ENCODE assay signal across 12 mouse cellular contexts in the genomic region with DNA sequence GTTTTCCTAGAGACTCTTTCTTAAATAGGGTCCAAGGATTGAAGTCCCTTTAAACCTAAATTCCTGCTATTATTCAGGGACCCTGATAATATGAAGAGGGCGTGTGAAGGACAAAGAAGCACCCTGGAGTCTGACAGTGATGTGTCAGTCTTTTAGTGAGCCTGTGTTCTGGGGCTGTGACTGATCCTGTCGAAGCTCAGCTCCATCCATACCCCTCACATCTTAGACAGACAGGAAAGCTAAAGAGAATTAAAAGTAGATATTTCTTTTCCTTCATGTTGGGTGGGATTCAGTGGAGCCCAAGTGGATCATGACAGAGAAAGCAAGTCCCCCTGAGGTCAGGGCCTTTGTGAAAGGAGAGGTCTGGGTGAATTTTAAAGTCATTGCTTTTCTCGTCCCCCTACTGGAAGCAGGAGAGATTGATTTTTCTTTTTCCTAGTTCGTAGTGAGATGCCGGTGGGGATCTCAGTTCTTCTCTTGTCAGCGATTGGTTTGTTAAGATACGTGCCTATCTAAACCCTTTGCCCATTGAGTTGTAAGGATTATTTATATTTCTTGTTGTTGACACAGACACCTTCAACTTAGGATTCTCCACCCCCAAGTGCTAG. TPM values are rescaled to one million over a fixed set of nuclear protein-coding genes. Genes with fewer than 3 reads are reported as not detected.
DNase-seq lines count a peak whose midpoint lies in the region; ATAC-seq lines count a peak whose summit lies in the region.
"Had no signal": no experiment of that assay in that cellular context is flagged by ENCODE, and none has a peak within 500 bp of the region (broad histone marks: within the 10 kb centered on the region; RNA-seq: fewer than 3 reads in every experiment).

No protein-coding gene starts in this region.

- H3K9me3 ChIP-seq in hindbrain, embryonic 11.5 days (ENCODE audit: control insufficient read depth, low read length) = no peaks in the 10 kb centered on the region
- H3K9me3 ChIP-seq in hindbrain, embryonic 16.5 days (ENCODE audit: control insufficient read depth, low read length) = no peaks in the 10 kb centered on the region
- H3K9me3 ChIP-seq in midbrain, embryonic 10.5 days (replicated peaks) = no peaks in the 10 kb centered on the region
- H3K9me3 ChIP-seq in midbrain, embryonic 16.5 days (replicated peaks; ENCODE audit: control insufficient read depth, low read length, poor library complexity, severe bottlenecking) = no peaks in the 10 kb centered on the region
- H3K9me3 ChIP-seq: midbrain, embryonic 12.5 days had no signal

- H3K4me3 ChIP-seq in hindbrain, embryonic 11.5 days (ENCODE audit: low read depth, low read length) = no peak overlapping the region
- H3K4me3 ChIP-seq in hindbrain, embryonic 16.5 days (ENCODE audit: low read length) = no peak overlapping the region
- H3K4me3 ChIP-seq in midbrain, embryonic 10.5 days = no peak overlapping the region
- H3K4me3 ChIP-seq in midbrain, embryonic 16.5 days (ENCODE audit: low read depth, low read length) = no peak overlapping the region
- H3K4me3 ChIP-seq: midbrain, embryonic 12.5 days had no signal

- H3K9ac ChIP-seq in hindbrain, embryonic 11.5 days (ENCODE audit: low read depth, low read length) = no peak overlapping the region
- H3K9ac ChIP-seq in hindbrain, embryonic 16.5 days (ENCODE audit: low read depth, low read length) = no peak overlapping the region
- no peak overlapping the region for H3K9ac ChIP-seq in midbrain, embryonic 16.5 days (ENCODE audit: low read depth, low read length)
- H3K9ac ChIP-seq: midbrain, embryonic 12.5 days had no signal

- no peak overlapping the region for H3K4me2 ChIP-seq in hindbrain, embryonic 11.5 days (replicated peaks; ENCODE audit: low read depth, low read length)
- H3K4me2 ChIP-seq in hindbrain, embryonic 16.5 days (ENCODE audit: low read length) = no peak overlapping the region
- no peak overlapping the region for H3K4me2 ChIP-seq in midbrain, embryonic 16.5 days (ENCODE audit: low read length)
- H3K4me2 ChIP-seq: midbrain, embryonic 12.5 days had no signal

- H3K27ac ChIP-seq in hindbrain, embryonic 11.5 days (ENCODE audit: low read depth, low read length) = no peak overlapping the region
- no peak overlapping the region for H3K27ac ChIP-seq in hindbrain, embryonic 16.5 days (ENCODE audit: low read depth, low read length)
- H3K27ac ChIP-seq in midbrain, embryonic 10.5 days (replicated peaks) = no peak overlapping the region
- H3K27ac ChIP-seq in midbrain, embryonic 16.5 days (ENCODE audit: low read length) = no peak overlapping the region
- H3K27ac ChIP-seq: midbrain, embryonic 12.5 days had no signal

- no peaks in the 10 kb centered on the region for H3K36me3 ChIP-seq in hindbrain, embryonic 11.5 days (ENCODE audit: control insufficient read depth, insufficient read depth, low read length)
- H3K36me3 ChIP-seq in hindbrain, embryonic 16.5 days (ENCODE audit: control insufficient read depth, insufficient read depth, low read length) = no peaks in the 10 kb centered on the region
- no peaks in the 10 kb centered on the region for H3K36me3 ChIP-seq in midbrain, embryonic 10.5 days
- H3K36me3 ChIP-seq in midbrain, embryonic 16.5 days (ENCODE audit: control insufficient read depth, insufficient read depth, low read length) = no peaks in the 10 kb centered on the region
- H3K36me3 ChIP-seq: midbrain, embryonic 12.5 days had no signal

- no peak for DNase-seq in hindbrain, embryonic 11.5 days (ENCODE audit: low spot score)
- peak; percentile 26 for DNase-seq in midbrain, embryonic 10.5 days (ENCODE audit: low spot score)
- DNase-seq in retina, postnatal 1 day = peak; percentile 27
- DNase-seq in ovary, adult 18-20 months (ENCODE audit: low spot score) = no peak
- DNase-seq in right cerebral cortex, adult 18-20 months = no peak
- DNase-seq: cerebellum, adult 9-11 months; lung, adult 18-20 months had no signal

- peak; percentile 27; the same call in 1 of the 2 replicates for ATAC-seq in hindbrain, embryonic 11.5 days (ENCODE audit: low FRiP score)
- ATAC-seq in hindbrain, embryonic 16.5 days = no peak
- ATAC-seq in midbrain, embryonic 16.5 days = no peak
- peak; percentile 65 to 71; a peak in 2 of 4 replicates for ATAC-seq in hematopoietic stem cell, adult 5-6 weeks (replicated peaks in 1 of 2; ENCODE audit: insufficient read depth in 1 of 2, low FRiP score in 2 of 2, low TSS enrichment in 1 of 2, low read depth in 1 of 2, poor library complexity in 2 of 2, severe bottlenecking in 2 of 2)
- ATAC-seq: forebrain, embryonic 16.5 days had no signal

- H3K4me1 ChIP-seq in hindbrain, embryonic 11.5 days (replicated peaks; ENCODE audit: control insufficient read depth, insufficient read depth, low read length) = no peaks in the 10 kb centered on the region
- no peaks in the 10 kb centered on the region for H3K4me1 ChIP-seq in hindbrain, embryonic 16.5 days (ENCODE audit: control insufficient read depth, insufficient read depth, low read depth, low read length)
- H3K4me1 ChIP-seq in midbrain, embryonic 10.5 days = peaks cover 18% of the 10 kb centered on the region
- no peaks in the 10 kb centered on the region for H3K4me1 ChIP-seq in midbrain, embryonic 16.5 days (ENCODE audit: control insufficient read depth, insufficient read depth, low read length)
- H3K4me1 ChIP-seq: midbrain, embryonic 12.5 days had no signal

- H3K27me3 ChIP-seq in hindbrain, embryonic 11.5 days (ENCODE audit: control insufficient read depth, insufficient read depth, low read length) = no peaks in the 10 kb centered on the region
- no peaks in the 10 kb centered on the region for H3K27me3 ChIP-seq in hindbrain, embryonic 16.5 days (replicated peaks; ENCODE audit: control insufficient read depth, insufficient read depth, low read length)
- peaks cover 16% of the 10 kb centered on the region for H3K27me3 ChIP-seq in midbrain, embryonic 10.5 days (ENCODE audit: low read depth, poor library complexity, severe bottlenecking)
- no peaks in the 10 kb centered on the region for H3K27me3 ChIP-seq in midbrain, embryonic 16.5 days (ENCODE audit: control insufficient read depth, insufficient read depth, low read depth, low read length)
- H3K27me3 ChIP-seq: midbrain, embryonic 12.5 days had no signal

- WGBS in hindbrain, embryonic 11.5 days = 14% methylated on average over 7 of the region's 7 CpGs
- 11% methylated on average over 7 of the region's 7 CpGs for WGBS in hindbrain, embryonic 16.5 days
- WGBS in midbrain, embryonic 10.5 days = 14% methylated on average over 7 of the region's 7 CpGs
- WGBS in midbrain, embryonic 16.5 days = 7% methylated on average over 7 of the region's 7 CpGs

RNA-seq across cellular contexts. Expression of a gene that starts 8.4 kb away (rescaled TPM):
- 15.0 and 17.7 TPM in 2 replicates for polyA plus RNA-seq in hindbrain, embryonic 11.5 days (2014; fragmentation: Nextera tagmentation; extraction: Ambion mirVana)
- 9.8 and 12.3 TPM in 2 replicates for polyA plus RNA-seq in hindbrain, embryonic 16.5 days (2015; fragmentation: Nextera tagmentation; extraction: Ambion mirVana)
- polyA plus RNA-seq in midbrain, embryonic 10.5 days (2016; fragmentation: Nextera tagmentation; extraction: Ambion mirVana) = 6.7 and 10.1 TPM in 2 replicates
- polyA plus RNA-seq in midbrain, embryonic 16.5 days (2015; fragmentation: Nextera tagmentation; extraction: Ambion mirVana) = 12.5 and 14.3 TPM in 2 replicates
- not detected in 2 replicates for total RNA-seq in hematopoietic stem cell, adult 5-6 weeks (2017)

RNA-seq across cellular contexts. Expression of a gene that starts 15.0 kb away (rescaled TPM):
- 274 and 290 TPM in 2 replicates for polyA plus RNA-seq in hindbrain, embryonic 11.5 days (2014; fragmentation: Nextera tagmentation; extraction: Ambion mirVana)
- polyA plus RNA-seq in hindbrain, embryonic 16.5 days (2015; fragmentation: Nextera tagmentation; extraction: Ambion mirVana) = 204 and 208 TPM in 2 replicates
- polyA plus RNA-seq in midbrain, embryonic 10.5 days (2016; fragmentation: Nextera tagmentation; extraction: Ambion mirVana) = 293 and 320 TPM in 2 replicates
- polyA plus RNA-seq in midbrain, embryonic 16.5 days (2015; fragmentation: Nextera tagmentation; extraction: Ambion mirVana) = 160 TPM in 2 replicates
- total RNA-seq in hematopoietic stem cell, adult 5-6 weeks (2017) = 43.5 and 55.5 TPM in 2 replicates

RNA-seq across cellular contexts. Expression of a gene that starts 43.8 kb away (rescaled TPM):
- 43.3 and 51.5 TPM in 2 replicates for polyA plus RNA-seq in hindbrain, embryonic 11.5 days (2014; fragmentation: Nextera tagmentation; extraction: Ambion mirVana)
- polyA plus RNA-seq in hindbrain, embryonic 16.5 days (2015; fragmentation: Nextera tagmentation; extraction: Ambion mirVana) = 56.1 and 58.1 TPM in 2 replicates
- polyA plus RNA-seq in midbrain, embryonic 10.5 days (2016; fragmentation: Nextera tagmentation; extraction: Ambion mirVana) = 66.1 and 66.9 TPM in 2 replicates
- 32.1 and 38.6 TPM in 2 replicates for polyA plus RNA-seq in midbrain, embryonic 16.5 days (2015; fragmentation: Nextera tagmentation; extraction: Ambion mirVana)
- 22.1 and 27.4 TPM in 2 replicates for total RNA-seq in hematopoietic stem cell, adult 5-6 weeks (2017)

RNA-seq across cellular contexts. Expression of a gene that starts 51.7 kb away (rescaled TPM):
- polyA plus RNA-seq in hindbrain, embryonic 11.5 days (2014; fragmentation: Nextera tagmentation; extraction: Ambion mirVana) = 175 and 191 TPM in 2 replicates
- 87.5 and 91.0 TPM in 2 replicates for polyA plus RNA-seq in hindbrain, embryonic 16.5 days (2015; fragmentation: Nextera tagmentation; extraction: Ambion mirVana)
- 160 and 188 TPM in 2 replicates for polyA plus RNA-seq in midbrain, embryonic 10.5 days (2016; fragmentation: Nextera tagmentation; extraction: Ambion mirVana)
- polyA plus RNA-seq in midbrain, embryonic 16.5 days (2015; fragmentation: Nextera tagmentation; extraction: Ambion mirVana) = 76.5 and 78.4 TPM in 2 replicates
- 132 and 162 TPM in 2 replicates for total RNA-seq in hematopoietic stem cell, adult 5-6 weeks (2017)

RNA-seq across cellular contexts. Expression of a gene that starts 58.7 kb away (rescaled TPM):
- polyA plus RNA-seq in hindbrain, embryonic 11.5 days (2014; fragmentation: Nextera tagmentation; extraction: Ambion mirVana) = 33.1 and 44.1 TPM in 2 replicates
- polyA plus RNA-seq in hindbrain, embryonic 16.5 days (2015; fragmentation: Nextera tagmentation; extraction: Ambion mirVana) = 26.3 and 26.4 TPM in 2 replicates
- polyA plus RNA-seq in midbrain, embryonic 10.5 days (2016; fragmentation: Nextera tagmentation; extraction: Ambion mirVana) = 35.4 and 44.0 TPM in 2 replicates
- polyA plus RNA-seq in midbrain, embryonic 16.5 days (2015; fragmentation: Nextera tagmentation; extraction: Ambion mirVana) = 22.4 and 23.4 TPM in 2 replicates
- total RNA-seq in hematopoietic stem cell, adult 5-6 weeks (2017) = 17.5 and 34.8 TPM in 2 replicates

Comparison
In these comparisons a context has a peak if more than half of its experiments do, and no peak if none do; other contexts are left out.
1. ATAC-seq: peak in hindbrain, embryonic 11.5 days (single experiment) and hematopoietic stem cell, adult 5-6 weeks (2 of 2); none in hindbrain, embryonic 16.5 days (single experiment) and midbrain, embryonic 16.5 days (single experiment).
2. DNase-seq: peak in midbrain, embryonic 10.5 days (single experiment) and retina, postnatal 1 day (single experiment); none in hindbrain, embryonic 11.5 days (single experiment), ovary, adult 18-20 months (single experiment) and right cerebral cortex, adult 18-20 months (single experiment).